Mouse (Mus musculus): ENCODE measurements around the gene Fgfr2. TPM values are rescaled to one million over a fixed set of nuclear protein-coding genes. Genes with fewer than 3 reads are reported as not detected.

Gene Fgfr2
- polyA plus RNA-seq, 1 experiment = 114 TPM

DNA sequence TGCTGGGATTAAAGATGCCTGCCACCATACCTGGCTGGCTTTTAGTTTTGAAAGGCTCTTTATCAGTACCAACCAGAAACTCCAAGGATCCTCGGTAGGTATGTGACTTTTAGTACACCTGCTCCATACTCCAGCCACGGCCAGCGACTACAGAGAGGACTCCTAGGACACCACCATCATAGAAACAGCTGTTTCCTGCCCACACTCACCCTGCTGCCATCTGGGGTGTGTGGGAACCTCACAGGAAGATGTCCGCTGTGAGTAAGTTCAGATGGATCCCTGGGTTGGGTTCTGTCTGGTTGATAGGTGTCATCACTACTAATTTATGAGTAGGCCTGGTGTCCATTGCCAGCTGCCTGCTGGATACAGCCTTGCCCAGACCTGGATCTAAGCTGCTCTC, 424.4 kb downstream of the Fgfr2 start:
- WGBS = 80% methylated on average over 4 of the region's 4 CpGs
- Histone ChIP-seq H3K4me1 (ENCODE audit: control insufficient read depth, insufficient read depth, low read length) (peaks cover 5% of the 10 kb centered on the region), H3K4me3 (replicated peaks; ENCODE audit: extremely low read depth, low read depth, low read length) (no peak overlapping the region)
- no peak for DNase-seq
- no peak for TF ChIP-seq CTCF (IDR thresholded peaks at IDR 0.05; ENCODE audit: insufficient read depth, low read length)
- TF ChIP-seq POLR2A (IDR thresholded peaks at IDR 0.05; ENCODE audit: borderline replicate concordance, extremely low read depth, low read depth, low read length) = no peak

DNA sequence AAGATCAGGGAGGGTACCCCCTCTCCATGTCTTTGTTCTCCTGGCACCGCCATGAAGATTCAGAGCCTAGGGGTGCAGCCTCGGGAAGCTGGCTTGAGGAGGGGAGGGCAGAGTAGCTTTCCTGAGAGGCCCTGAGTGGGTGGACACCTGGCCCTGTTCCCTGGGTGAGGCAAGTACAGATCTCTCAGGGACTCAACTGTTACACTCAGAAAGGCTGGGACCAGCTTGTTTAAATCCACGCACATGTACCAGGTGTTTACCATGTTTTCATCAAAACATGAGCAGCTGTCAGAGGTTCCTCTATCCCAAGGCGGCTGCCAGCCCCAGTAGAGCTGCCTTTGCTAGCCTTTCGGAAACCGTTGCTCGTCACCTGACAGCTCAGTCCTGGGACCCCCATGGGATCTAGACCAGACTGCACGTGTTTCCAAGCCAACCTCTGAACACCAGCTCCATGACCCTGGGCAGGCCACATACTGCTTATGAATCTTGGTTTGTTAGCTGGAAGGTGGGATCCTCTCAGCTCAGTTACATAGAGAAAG, 425.8 kb downstream of the Fgfr2 start:
- WGBS = 67% methylated on average over 8 of the region's 8 CpGs
- DNase-seq = no peak
- no peak overlapping the region for H3K4me3 ChIP-seq (replicated peaks; ENCODE audit: extremely low read depth, low read depth, low read length)
- peaks cover 5% of the 10 kb centered on the region for H3K4me1 ChIP-seq (ENCODE audit: control insufficient read depth, insufficient read depth, low read length)
- TF ChIP-seq POLR2A (IDR thresholded peaks at IDR 0.05; ENCODE audit: borderline replicate concordance, extremely low read depth, low read depth, low read length) = no peak
- no peak for TF ChIP-seq CTCF (IDR thresholded peaks at IDR 0.05; ENCODE audit: insufficient read depth, low read length)

DNA sequence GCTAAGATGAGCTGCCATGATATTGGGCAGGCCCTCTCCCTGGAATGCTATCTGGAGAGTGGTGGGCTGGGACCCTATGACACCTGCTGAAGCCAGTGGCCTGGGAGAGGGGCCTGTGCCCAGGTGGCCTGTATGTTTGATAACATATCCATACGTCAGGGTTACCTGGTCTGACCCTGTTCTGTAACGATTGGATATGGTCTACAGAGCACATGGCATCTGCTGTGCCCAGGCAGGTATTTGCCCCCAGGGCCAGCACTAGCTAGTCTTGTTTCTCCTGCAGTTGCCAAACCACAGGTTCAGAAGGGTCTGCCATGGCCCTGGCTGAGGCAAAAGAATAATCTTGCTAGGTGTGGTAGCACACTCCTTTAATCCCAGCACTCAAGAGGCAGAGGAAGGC, 429.6 kb downstream of the Fgfr2 start:
- 93% methylated on average over 2 of the region's 2 CpGs for WGBS
- Histone ChIP-seq H3K4me1 (ENCODE audit: control insufficient read depth, insufficient read depth, low read length) (peaks cover 6% of the 10 kb centered on the region; the same call in 1 of the 2 replicates), H3K4me3 (replicated peaks; ENCODE audit: extremely low read depth, low read depth, low read length) (no peak overlapping the region)
- TF ChIP-seq POLR2A (IDR thresholded peaks at IDR 0.05; ENCODE audit: borderline replicate concordance, extremely low read depth, low read depth, low read length) (no peak), CTCF (IDR thresholded peaks at IDR 0.05; ENCODE audit: insufficient read depth, low read length) (no peak)
- DNase-seq = no peak

DNA sequence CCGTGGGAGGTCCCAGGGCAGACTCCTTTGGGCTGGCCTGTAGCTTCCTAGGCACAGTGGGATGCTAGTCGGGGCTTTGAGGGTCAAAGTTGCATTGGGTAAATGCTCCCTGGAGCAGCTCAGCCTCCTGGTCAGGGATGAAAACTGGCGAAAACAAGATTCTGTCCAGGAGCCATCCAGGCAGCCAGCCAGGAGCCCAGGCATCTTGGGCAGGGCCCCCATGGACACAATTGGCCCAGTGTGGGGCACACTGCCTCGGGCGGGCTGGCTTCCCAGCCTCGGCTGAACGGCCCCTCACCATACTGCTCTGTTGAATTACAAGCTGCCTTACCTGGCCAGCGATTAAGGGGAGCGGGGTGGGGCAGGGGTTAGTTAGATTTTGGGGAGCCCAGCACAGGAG, 430.4 kb downstream of the Fgfr2 start:
- H3K4me1 ChIP-seq (ENCODE audit: control insufficient read depth, insufficient read depth, low read length) = peaks cover 14% of the 10 kb centered on the region
- DNase-seq = no peak
- no peak overlapping the region for H3K4me3 ChIP-seq (replicated peaks; ENCODE audit: extremely low read depth, low read depth, low read length)
- no peak for TF ChIP-seq POLR2A (IDR thresholded peaks at IDR 0.05; ENCODE audit: borderline replicate concordance, extremely low read depth, low read depth, low read length)
- no peak for TF ChIP-seq CTCF (IDR thresholded peaks at IDR 0.05; ENCODE audit: insufficient read depth, low read length)
- 91% methylated on average over 9 of the region's 9 CpGs for WGBS

DNA sequence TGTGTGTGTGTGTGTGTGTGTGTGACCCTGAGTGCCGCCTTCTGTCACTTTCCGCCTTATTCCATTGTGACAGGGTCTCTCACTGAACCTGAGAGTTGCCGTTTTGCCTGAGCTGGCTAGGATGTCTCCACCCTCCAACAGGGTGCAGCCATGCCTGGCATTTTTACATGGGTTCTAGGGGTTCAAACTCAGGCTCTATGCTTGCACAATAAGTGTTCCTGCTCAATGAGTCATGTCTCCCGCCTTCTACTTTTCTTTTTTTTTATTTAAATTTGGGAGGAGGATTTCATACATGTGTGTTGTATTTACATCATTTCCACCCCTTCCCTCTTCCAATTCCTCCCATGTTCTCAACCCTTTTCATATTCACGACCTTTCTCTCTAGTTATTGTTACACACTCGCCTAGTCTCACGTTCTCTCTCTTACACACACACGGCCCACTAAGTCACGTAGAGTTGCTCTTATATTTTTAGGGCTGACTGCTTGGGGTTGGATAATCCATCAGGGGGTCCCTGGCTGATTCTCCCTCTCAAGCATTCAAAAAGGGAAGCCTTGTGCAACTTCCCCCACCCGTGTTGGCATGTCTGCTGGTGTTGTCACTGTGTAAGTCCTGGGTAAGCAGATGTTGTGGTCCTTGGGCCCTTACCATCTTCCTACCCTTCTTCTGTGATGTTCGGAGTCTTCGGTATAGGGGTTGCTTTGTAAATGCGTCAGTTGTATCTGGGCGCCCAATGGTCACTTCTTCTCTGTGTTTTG, 432.3 kb downstream of the Fgfr2 start:
- 84% methylated on average over 14 of the region's 14 CpGs for WGBS
- TF ChIP-seq POLR2A (IDR thresholded peaks at IDR 0.05; ENCODE audit: borderline replicate concordance, extremely low read depth, low read depth, low read length) (no peak), CTCF (IDR thresholded peaks at IDR 0.05; ENCODE audit: insufficient read depth, low read length) (no peak)

DNA sequence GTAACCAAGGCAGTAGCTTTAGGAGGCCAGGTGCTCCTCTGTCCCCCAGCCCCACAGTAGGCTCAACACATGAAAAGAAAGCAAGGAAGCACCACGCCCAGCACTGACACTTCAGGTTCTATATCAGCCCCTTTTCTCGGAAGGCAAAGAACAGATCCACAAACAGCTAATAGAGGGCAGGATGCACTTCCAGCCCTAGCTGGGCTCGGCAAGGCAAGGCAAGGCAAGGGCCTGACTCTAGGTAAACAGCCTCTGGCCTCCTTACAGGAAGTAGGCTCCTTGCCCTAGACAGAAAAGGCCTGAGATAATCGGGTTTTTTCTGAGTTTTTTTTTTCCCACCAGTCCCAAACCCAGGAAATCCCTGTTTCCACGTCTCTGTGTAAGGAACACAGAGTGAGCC, 433.4 kb downstream of the Fgfr2 start:
- Histone ChIP-seq H3K4me1 (ENCODE audit: control insufficient read depth, insufficient read depth, low read length) (peaks cover 18% of the 10 kb centered on the region), H3K4me3 (replicated peaks; ENCODE audit: extremely low read depth, low read depth, low read length) (no peak overlapping the region)
- no peak for TF ChIP-seq CTCF (IDR thresholded peaks at IDR 0.05; ENCODE audit: insufficient read depth, low read length)
- no peak for TF ChIP-seq POLR2A (IDR thresholded peaks at IDR 0.05; ENCODE audit: borderline replicate concordance, extremely low read depth, low read depth, low read length)
- DNase-seq = no peak
- 35% methylated on average over 5 of the region's 5 CpGs for WGBS

More for the DNA sequence above, 432.3 kb downstream of the Fgfr2 start:
- no peak for DNase-seq
- H3K4me3 ChIP-seq (replicated peaks; ENCODE audit: extremely low read depth, low read depth, low read length) = no peak overlapping the region
- H3K4me1 ChIP-seq (ENCODE audit: control insufficient read depth, insufficient read depth, low read length) = peaks cover 18% of the 10 kb centered on the region

DNA sequence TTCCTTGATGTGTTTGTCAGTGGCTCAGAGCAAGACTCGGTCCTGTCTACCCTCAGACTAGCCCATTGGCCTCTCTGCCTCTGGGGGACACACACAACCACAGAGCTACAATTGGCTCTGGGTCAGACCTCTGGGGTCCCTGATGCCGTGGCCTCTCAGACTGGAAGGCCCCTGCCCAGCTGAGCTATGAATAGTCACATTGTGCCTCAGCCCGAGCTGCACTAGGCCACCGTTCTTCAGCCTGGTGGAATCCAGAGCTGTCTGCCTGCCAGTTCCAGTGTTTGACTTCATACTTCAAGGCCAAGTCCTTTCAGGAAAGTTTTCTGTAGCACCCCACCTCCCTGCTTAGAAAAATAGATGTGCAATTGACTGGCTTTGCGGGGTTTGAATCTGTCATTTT, 434.4 kb downstream of the Fgfr2 start:
- TF ChIP-seq POLR2A (IDR thresholded peaks at IDR 0.05; ENCODE audit: borderline replicate concordance, extremely low read depth, low read depth, low read length) (no peak), CTCF (IDR thresholded peaks at IDR 0.05; ENCODE audit: insufficient read depth, low read length) (no peak)
- peaks cover 18% of the 10 kb centered on the region for H3K4me1 ChIP-seq (ENCODE audit: control insufficient read depth, insufficient read depth, low read length)
- 33% methylated on average over 5 of the region's 5 CpGs for WGBS
- peak; percentile 52 for DNase-seq
- no peak overlapping the region for H3K4me3 ChIP-seq (replicated peaks; ENCODE audit: extremely low read depth, low read depth, low read length)

DNA sequence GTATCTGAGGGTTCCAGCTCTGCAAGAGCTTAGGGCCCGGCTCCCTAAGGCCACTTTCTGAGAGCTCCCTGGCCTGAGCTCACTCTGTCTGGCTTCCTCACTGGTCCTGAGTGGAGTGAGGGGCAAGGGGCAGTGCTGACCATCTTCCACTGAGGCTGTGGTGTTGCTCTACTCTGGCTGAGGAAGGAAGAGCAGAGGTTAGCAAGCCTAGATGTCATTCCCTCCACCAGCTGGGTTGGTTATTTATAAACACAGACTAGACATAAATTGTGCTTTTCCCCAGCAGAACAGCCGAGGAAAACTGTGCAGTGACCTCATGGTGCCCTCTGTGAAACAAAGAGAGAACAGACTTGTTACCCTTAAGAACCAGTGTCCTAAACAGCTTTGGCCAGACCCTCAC, 435.3 kb downstream of the Fgfr2 start:
- TF ChIP-seq POLR2A (IDR thresholded peaks at IDR 0.05; ENCODE audit: borderline replicate concordance, extremely low read depth, low read depth, low read length) (no peak), CTCF (IDR thresholded peaks at IDR 0.05; ENCODE audit: insufficient read depth, low read length) (no peak)
- no peak for DNase-seq
- H3K4me3 ChIP-seq (replicated peaks; ENCODE audit: extremely low read depth, low read depth, low read length) = no peak overlapping the region
- WGBS = 36% methylated on average over 2 of the region's 2 CpGs
- peaks cover 18% of the 10 kb centered on the region for H3K4me1 ChIP-seq (ENCODE audit: control insufficient read depth, insufficient read depth, low read length)

DNA sequence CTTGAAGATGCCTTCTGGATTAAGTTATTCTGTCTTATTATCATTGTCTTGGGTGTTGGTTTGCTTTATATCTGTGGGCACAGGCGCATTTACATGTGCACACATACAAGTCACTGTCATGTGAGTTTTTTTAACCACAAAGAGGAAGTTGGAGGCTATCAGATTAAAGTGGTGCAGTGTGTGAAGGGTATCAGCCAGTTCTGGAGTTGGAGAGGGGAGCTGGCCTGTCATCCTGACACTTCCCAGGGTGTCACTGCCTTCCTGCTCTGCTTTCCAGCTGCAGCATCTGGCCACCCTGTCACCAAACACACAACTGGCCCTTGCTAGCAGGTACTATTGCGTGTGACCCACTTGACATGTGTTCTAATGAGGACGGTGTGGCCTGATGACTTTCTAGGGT, 436.6 kb downstream of the Fgfr2 start:
- Histone ChIP-seq H3K4me3 (replicated peaks; ENCODE audit: extremely low read depth, low read depth, low read length) (no peak overlapping the region), H3K4me1 (ENCODE audit: control insufficient read depth, insufficient read depth, low read length) (peaks cover 18% of the 10 kb centered on the region)
- WGBS = 75% methylated on average over 3 of the region's 3 CpGs
- DNase-seq = no peak
- TF ChIP-seq CTCF (IDR thresholded peaks at IDR 0.05; ENCODE audit: insufficient read depth, low read length) (no peak), POLR2A (IDR thresholded peaks at IDR 0.05; ENCODE audit: borderline replicate concordance, extremely low read depth, low read depth, low read length) (no peak)

DNA sequence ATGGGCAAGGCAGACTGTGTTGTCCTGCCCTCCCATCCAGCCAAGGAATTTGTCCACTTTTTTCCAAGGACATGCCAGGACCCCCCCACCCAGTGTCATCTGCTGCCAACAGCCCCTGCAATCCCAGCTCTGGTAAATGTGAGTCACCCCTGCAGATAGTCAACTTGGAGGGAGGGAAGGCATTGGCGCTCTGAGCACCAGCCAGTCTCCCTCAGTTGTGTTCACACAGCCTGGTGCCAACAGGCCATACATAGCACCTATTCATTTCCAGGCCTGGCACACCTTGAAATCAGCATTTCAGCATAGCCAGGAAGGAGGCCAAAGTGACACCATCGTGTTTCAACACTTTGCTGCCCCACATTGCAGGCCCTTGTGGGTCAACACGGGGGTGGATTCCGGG, 439.2 kb downstream of the Fgfr2 start:
- 83% methylated on average over 4 of the region's 4 CpGs for WGBS
- no peak overlapping the region for H3K4me3 ChIP-seq (replicated peaks; ENCODE audit: extremely low read depth, low read depth, low read length)
- TF ChIP-seq POLR2A (IDR thresholded peaks at IDR 0.05; ENCODE audit: borderline replicate concordance, extremely low read depth, low read depth, low read length) (no peak), CTCF (IDR thresholded peaks at IDR 0.05; ENCODE audit: insufficient read depth, low read length) (no peak)
- H3K4me1 ChIP-seq (ENCODE audit: control insufficient read depth, insufficient read depth, low read length) = peaks cover 16% of the 10 kb centered on the region
- DNase-seq = no peak
